Mouse (Mus musculus): ENCODE data around the gene BC053393. TPM values are rescaled to one million over a fixed set of nuclear protein-coding genes. Genes with fewer than 3 reads are reported as not detected.

The BC053393 gene
- total and polyA plus RNA-seq, 2 experiments from 2014 or later: 0.05 TPM; not detected in 1

GRCm38 (mm10) chr11:46578771-46579281 is 7.5 kb downstream of the BC053393 start:
- Histone ChIP-seq H3K4me1 (ENCODE audit: control insufficient read depth, insufficient read depth) (no peaks in the 10 kb centered on the region), H3K9ac (replicated peaks; ENCODE audit: low read depth, low read length) (no peak overlapping the region), H3K9me3 (replicated peaks; ENCODE audit: control insufficient read depth, low read length) (no peaks in the 10 kb centered on the region), H3K4me3 (ENCODE audit: low read depth, low read length) (no peak overlapping the region), H3K36me3 (replicated peaks; ENCODE audit: control insufficient read depth, insufficient read depth, low read length) (no peaks in the 10 kb centered on the region), H3K27me3 (ENCODE audit: control insufficient read depth, insufficient read depth, low read length) (no peaks in the 10 kb centered on the region), H3K27ac (ENCODE audit: low read depth) (no peak overlapping the region), H3K4me2 (ENCODE audit: low read depth, low read length) (no peak overlapping the region)
- TF ChIP-seq EP300 (IDR thresholded peaks at IDR 0.05; ENCODE audit: low read depth) (no peak), CTCF (IDR thresholded peaks at IDR 0.05; ENCODE audit: low read depth) (no peak)
- DNase-seq (ENCODE audit: low spot score) (no peak), ATAC-seq (ENCODE audit: insufficient read depth, low read depth) (no peak)
- 56% methylated on average over 5 of the region's 5 CpGs for WGBS

- Histone ChIP-seq H3K4me3 (ENCODE audit: low read depth, low read length) (no peak overlapping the region), H3K9me3 (replicated peaks; ENCODE audit: control insufficient read depth, low read length) (no peaks in the 10 kb centered on the region), H3K27me3 (ENCODE audit: control insufficient read depth, insufficient read depth, low read length) (no peaks in the 10 kb centered on the region), H3K4me1 (ENCODE audit: control insufficient read depth, insufficient read depth) (no peaks in the 10 kb centered on the region), H3K27ac (ENCODE audit: low read depth) (no peak overlapping the region), H3K9ac (replicated peaks; ENCODE audit: low read depth, low read length) (no peak overlapping the region), H3K4me2 (ENCODE audit: low read depth, low read length) (no peak overlapping the region), H3K36me3 (replicated peaks; ENCODE audit: control insufficient read depth, insufficient read depth, low read length) (no peaks in the 10 kb centered on the region)
- 74% methylated on average over 3 of the region's 3 CpGs for WGBS
- TF ChIP-seq CTCF (IDR thresholded peaks at IDR 0.05; ENCODE audit: low read depth): no peak
- TF ChIP-seq EP300 (IDR thresholded peaks at IDR 0.05; ENCODE audit: low read depth): no peak
- ATAC-seq (ENCODE audit: insufficient read depth, low read depth) (no peak), DNase-seq (ENCODE audit: low spot score) (no peak)
These were observed 9.1 kb downstream of the BC053393 start for GRCm38 (mm10) chr11:46580428-46580827.

GRCm38 (mm10) chr11:46582741-46583140 is 11.4 kb downstream of the BC053393 start:
- Histone ChIP-seq H3K4me3 (ENCODE audit: low read depth, low read length) (no peak overlapping the region), H3K27ac (ENCODE audit: low read depth) (no peak overlapping the region), H3K36me3 (replicated peaks; ENCODE audit: control insufficient read depth, insufficient read depth, low read length) (no peaks in the 10 kb centered on the region), H3K4me2 (ENCODE audit: low read depth, low read length) (no peak overlapping the region), H3K9me3 (replicated peaks; ENCODE audit: control insufficient read depth, low read length) (no peaks in the 10 kb centered on the region), H3K27me3 (ENCODE audit: control insufficient read depth, insufficient read depth, low read length) (no peaks in the 10 kb centered on the region), H3K9ac (replicated peaks; ENCODE audit: low read depth, low read length) (no peak overlapping the region), H3K4me1 (ENCODE audit: control insufficient read depth, insufficient read depth) (no peaks in the 10 kb centered on the region)
- 78% methylated on average over 5 of the region's 5 CpGs for WGBS
- ATAC-seq (ENCODE audit: insufficient read depth, low read depth): no peak
- no peak for TF ChIP-seq CTCF (IDR thresholded peaks at IDR 0.05; ENCODE audit: low read depth)
- TF ChIP-seq EP300 (IDR thresholded peaks at IDR 0.05; ENCODE audit: low read depth): no peak
- DNase-seq (ENCODE audit: low spot score): no peak

- TF ChIP-seq EP300 (IDR thresholded peaks at IDR 0.05; ENCODE audit: low read depth) (no peak), CTCF (IDR thresholded peaks at IDR 0.05; ENCODE audit: low read depth) (no peak)
- Histone ChIP-seq H3K27me3 (ENCODE audit: control insufficient read depth, insufficient read depth, low read length) (no peaks in the 10 kb centered on the region), H3K9me3 (replicated peaks; ENCODE audit: control insufficient read depth, low read length) (no peaks in the 10 kb centered on the region), H3K4me1 (ENCODE audit: control insufficient read depth, insufficient read depth) (no peaks in the 10 kb centered on the region), H3K9ac (replicated peaks; ENCODE audit: low read depth, low read length) (no peak overlapping the region), H3K36me3 (replicated peaks; ENCODE audit: control insufficient read depth, insufficient read depth, low read length) (no peaks in the 10 kb centered on the region), H3K4me2 (ENCODE audit: low read depth, low read length) (no peak overlapping the region), H3K4me3 (ENCODE audit: low read depth, low read length) (no peak overlapping the region), H3K27ac (ENCODE audit: low read depth) (no peak overlapping the region)
- ATAC-seq (ENCODE audit: insufficient read depth, low read depth): no peak
- 66% methylated on average over 2 of the region's 2 CpGs for WGBS
- no peak for DNase-seq (ENCODE audit: low spot score)
These were observed 21.1 kb downstream of the BC053393 start for GRCm38 (mm10) chr11:46592416-46592815.

GRCm38 (mm10) chr11:46619929-46620328 is 48.6 kb downstream of the BC053393 start:
- Histone ChIP-seq H3K9me3 (replicated peaks; ENCODE audit: control insufficient read depth, low read length) (no peaks in the 10 kb centered on the region), H3K27me3 (ENCODE audit: control insufficient read depth, insufficient read depth, low read length) (no peaks in the 10 kb centered on the region), H3K4me1 (ENCODE audit: control insufficient read depth, insufficient read depth) (no peaks in the 10 kb centered on the region), H3K4me2 (ENCODE audit: low read depth, low read length) (no peak overlapping the region), H3K36me3 (replicated peaks; ENCODE audit: control insufficient read depth, insufficient read depth, low read length) (no peaks in the 10 kb centered on the region), H3K27ac (ENCODE audit: low read depth) (no peak overlapping the region), H3K4me3 (ENCODE audit: low read depth, low read length) (no peak overlapping the region), H3K9ac (replicated peaks; ENCODE audit: low read depth, low read length) (no peak overlapping the region)
- no peak for TF ChIP-seq CTCF (IDR thresholded peaks at IDR 0.05; ENCODE audit: low read depth)
- ATAC-seq (ENCODE audit: insufficient read depth, low read depth) (no peak), DNase-seq (ENCODE audit: low spot score) (no peak)
- 66% methylated on average over 1 of the region's 1 CpGs for WGBS

- H3K36me3 ChIP-seq (replicated peaks; ENCODE audit: control insufficient read depth, insufficient read depth, low read length): no peaks in the 10 kb centered on the region
- H3K9ac ChIP-seq (replicated peaks; ENCODE audit: low read depth, low read length): no peak overlapping the region
These were observed 49.3 kb downstream of the BC053393 start for GRCm38 (mm10) chr11:46620414-46621168.

More at GRCm38 (mm10) chr11:46620414-46621168, 49.3 kb downstream of the BC053393 start:
- no peak overlapping the region for H3K4me2 ChIP-seq (ENCODE audit: low read depth, low read length)
- H3K27me3 ChIP-seq (ENCODE audit: control insufficient read depth, insufficient read depth, low read length): no peaks in the 10 kb centered on the region
- no peaks in the 10 kb centered on the region for H3K4me1 ChIP-seq (ENCODE audit: control insufficient read depth, insufficient read depth)
- no peak overlapping the region for H3K27ac ChIP-seq (ENCODE audit: low read depth)
- TF ChIP-seq CTCF (IDR thresholded peaks at IDR 0.05; ENCODE audit: low read depth) (no peak), EP300 (IDR thresholded peaks at IDR 0.05; ENCODE audit: low read depth) (no peak)
- no peak for DNase-seq (ENCODE audit: low spot score)
- WGBS: 52% methylated on average over 7 of the region's 7 CpGs
- ATAC-seq (ENCODE audit: insufficient read depth, low read depth): no peak
- no peaks in the 10 kb centered on the region for H3K9me3 ChIP-seq (replicated peaks; ENCODE audit: control insufficient read depth, low read length)
- no peak overlapping the region for H3K4me3 ChIP-seq (ENCODE audit: low read depth, low read length)

Measured in heart, postnatal 0 days (tissue).